Mouse (Mus musculus) yolk sac, embryonic 10.5 days (tissue): Measurements from ENCODE around the gene Yod1.
A peak's percentile ranks its signal among the peaks of the same experiment; 100 is the strongest.

Source experiments
- DNase-seq: peaks from one replicate; pipeline ENCODE4 v3.0.0-alpha.2; 2017; ENCODE audit warnings: low spot score

Gene Yod1

DNA sequence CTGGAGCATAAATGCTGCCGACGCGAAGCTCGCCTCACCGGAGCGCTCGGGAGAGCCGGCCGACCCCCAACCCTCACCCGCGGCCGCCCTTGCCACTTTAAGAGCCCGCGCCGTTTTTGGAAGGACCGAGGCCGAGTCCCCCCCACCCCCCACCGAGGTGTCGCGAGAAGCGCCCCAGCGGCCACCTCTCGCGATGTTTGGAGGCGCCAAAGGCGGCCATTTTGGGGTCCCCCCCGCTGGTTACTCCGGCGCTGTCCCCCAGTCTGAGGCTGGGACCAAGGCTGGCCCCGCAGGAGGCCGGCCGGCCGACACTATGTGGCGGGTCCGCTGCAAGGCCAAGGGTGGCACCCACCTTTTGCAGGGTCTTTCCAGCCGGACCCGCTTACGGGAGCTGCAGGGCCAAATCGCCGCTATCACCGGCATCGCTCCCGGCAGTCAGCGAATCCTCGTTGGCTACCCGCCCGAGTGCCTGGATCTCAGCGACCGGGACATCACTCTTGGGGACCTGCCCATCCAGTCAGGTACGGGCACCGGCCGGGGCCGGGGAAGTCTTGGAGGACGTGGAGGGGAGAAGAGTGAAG is at the start of gene Yod1:
Yod1 (plus strand) TSS at position 37 of the 581 bp plus-strand sequence.
- peak; percentile 90 for DNase-seq

DNA sequence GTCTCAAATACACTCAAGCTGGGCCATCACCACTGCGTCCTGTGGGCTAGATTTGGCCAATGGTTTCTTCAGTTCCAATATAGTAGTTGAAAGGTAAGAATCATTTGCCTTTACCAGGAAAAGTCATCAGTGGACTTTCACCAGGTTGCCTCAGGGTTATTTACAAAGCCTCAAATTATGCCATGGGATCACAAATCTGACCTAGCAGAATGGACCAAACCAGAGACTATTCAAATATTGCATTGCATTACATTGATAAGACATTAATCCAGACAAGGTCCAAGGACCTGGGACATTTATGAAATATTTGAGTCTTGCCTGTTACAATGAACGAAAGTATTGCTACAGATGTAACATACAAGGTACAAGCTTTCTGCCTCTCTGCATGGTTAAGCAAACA is 38.6 kb upstream of the Yod1 start:
- DNase-seq, result no peak

DNA sequence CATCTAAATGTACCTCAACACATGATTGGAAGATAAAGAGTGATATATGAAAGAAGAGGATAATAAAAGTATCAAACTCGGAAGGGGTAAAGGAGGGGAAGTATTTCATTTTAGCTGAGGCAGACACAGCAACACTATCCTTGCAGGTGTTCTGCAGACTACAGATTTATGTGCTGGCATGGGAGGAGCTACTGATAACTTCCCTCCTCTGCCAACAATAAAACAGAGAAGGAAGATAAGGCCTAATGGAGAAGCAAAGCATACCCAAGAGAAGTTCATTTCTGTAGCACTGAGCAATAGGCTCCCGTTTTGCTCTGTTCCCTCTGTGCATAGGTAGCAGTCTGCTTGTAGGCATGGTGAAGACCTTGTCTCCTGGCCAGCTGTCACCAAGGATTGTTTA is 36.1 kb upstream of the Yod1 start:
- DNase-seq, result no peak

DNA sequence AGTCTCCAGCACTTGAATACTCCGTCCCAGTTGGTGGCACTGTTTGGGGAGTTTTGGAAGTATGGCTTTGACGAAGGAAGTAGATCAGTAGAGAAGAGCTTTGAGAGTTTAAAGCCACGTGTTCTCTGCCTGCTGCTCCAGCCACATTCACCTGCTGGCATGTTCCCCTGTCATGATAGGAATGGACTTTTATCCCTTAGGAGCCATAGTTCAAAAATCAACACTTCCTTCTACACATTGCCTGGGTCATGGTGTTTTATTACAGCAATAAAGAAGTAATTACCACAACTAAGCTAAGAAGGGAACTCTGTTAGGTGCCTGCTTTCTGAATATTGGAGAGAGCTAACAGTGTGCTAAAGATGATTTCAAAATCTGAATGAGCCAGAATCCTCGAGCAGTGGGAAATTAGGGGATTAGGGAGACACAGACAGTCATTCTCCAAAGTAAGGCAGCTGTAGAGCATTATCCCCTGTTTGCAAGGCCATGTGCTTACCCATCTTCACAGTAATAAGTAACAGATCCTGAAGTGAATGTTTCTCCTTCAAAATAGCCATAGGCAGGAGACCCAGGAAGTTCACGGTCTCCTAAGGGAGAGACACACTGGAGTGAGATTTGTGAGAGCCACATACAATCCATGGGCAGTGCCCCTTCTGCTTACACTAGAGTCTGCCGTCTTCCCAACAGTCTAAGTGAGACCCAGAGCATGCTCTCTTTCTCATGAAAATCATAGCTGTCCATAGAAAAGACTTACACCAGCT is 35.3 kb upstream of the Yod1 start:
- DNase-seq, result no peak

DNA sequence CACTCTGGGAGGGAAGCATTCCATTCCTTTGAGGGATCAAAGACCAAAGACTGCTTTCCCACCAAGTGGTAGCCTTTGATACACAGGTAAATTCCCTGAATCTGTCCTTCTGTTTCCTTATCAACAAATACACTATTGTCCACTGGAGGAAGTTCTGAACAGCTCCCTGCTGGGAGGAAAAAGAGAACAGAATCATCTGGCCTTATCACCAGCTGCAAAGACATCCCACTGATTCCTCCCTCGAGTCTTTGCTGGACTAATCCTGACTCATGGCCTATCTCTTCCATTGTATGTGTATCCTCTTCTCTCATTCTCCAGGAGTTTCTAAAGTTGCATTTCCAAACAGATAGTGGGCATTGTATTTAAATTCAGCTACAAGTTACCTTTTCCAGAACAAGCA is 33.2 kb upstream of the Yod1 start:
- DNase-seq, result no peak

DNA sequence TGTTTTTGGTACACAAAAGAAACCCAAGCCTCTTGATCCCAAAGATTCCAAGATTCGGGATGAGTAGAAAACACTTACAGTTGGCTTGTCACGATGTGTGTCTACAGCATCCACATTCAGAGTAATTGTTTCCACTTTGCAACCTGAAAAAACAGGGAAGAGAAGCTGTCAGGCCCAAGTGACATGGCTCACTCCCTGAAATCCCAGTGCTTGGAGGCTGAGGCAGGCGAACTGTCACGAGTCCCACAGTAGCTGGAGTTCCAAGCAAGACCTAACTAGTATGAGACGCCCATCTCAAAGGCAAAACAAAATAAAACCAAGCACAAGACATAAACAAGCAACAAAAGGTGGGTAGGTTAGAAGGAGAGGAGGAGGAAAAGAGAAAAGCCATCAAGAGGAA is 18.5 kb upstream of the Yod1 start:
- DNase-seq, result no peak

DNA sequence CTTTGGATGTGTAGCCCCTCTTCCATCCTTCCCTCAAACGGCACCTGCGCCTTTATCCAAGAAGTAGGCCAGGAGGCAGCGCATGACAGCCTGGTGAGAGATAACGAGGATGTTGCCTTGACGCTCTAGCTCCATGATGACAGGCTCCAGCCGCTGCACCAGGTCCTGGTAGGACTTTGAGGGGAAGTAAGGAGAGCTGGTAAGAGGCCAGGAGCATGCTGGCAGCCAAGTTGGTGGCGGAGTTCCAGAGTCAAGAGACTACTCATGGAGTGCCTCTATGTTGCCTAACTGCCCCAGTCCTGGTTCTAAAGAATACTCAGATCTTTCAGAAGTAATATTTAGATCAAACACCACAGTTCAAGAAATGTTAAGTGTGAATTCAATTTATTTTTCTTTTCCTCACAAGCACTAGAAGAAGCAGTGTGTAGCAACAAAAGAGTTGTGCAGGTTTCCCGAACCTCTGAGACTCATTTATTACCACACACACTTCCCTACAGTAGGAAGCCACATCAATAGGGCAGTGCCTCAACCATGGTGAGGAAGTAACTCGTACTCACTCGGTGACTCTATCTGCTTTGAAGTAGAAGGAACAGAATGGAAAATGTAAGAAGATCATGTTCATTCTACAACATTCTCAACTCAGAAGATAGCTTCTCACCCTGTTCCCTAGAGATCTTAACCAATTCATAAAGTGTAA is 17.0 kb upstream of the Yod1 start:
- DNase-seq, result no peak

DNA sequence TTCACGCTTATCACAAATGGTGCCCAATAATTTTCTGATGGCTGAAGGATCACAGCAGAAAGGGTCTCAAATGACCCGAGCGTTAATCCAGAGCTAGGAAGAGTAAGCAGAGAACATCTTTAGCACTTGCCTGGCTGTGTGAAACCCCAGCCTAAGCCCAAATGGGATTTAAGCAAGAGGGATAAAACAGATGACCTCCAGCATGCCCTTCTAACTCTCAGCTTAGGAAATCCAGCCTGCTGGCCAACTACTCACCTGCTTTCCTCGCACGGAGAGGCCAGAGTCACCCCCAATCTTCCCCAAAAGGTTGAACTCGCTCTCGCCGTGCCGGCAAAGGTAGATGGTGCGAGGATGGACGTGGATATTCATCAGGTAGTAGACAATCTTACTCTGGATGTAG is 15.2 kb upstream of the Yod1 start:
- DNase-seq, result no peak

DNA sequence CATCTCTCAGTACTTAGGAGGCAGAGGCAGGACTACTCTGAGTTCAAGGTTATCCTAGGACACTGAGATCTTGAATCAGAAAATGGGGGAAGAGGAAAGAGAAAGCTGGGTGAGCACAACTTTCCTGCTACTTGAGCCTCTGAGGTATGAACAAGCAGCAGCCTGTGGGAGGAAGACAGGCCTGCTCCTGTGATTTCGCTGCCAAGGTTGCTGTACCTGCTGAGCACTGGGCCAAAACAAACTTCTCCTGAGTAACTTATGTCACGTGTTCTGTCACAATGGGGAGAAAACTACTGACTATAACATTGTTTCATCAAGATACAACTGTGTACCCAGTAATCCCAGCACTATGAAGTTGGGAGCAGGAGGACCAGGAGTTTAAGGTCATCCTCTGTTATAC is 13.5 kb upstream of the Yod1 start:
- no peak for DNase-seq

DNA sequence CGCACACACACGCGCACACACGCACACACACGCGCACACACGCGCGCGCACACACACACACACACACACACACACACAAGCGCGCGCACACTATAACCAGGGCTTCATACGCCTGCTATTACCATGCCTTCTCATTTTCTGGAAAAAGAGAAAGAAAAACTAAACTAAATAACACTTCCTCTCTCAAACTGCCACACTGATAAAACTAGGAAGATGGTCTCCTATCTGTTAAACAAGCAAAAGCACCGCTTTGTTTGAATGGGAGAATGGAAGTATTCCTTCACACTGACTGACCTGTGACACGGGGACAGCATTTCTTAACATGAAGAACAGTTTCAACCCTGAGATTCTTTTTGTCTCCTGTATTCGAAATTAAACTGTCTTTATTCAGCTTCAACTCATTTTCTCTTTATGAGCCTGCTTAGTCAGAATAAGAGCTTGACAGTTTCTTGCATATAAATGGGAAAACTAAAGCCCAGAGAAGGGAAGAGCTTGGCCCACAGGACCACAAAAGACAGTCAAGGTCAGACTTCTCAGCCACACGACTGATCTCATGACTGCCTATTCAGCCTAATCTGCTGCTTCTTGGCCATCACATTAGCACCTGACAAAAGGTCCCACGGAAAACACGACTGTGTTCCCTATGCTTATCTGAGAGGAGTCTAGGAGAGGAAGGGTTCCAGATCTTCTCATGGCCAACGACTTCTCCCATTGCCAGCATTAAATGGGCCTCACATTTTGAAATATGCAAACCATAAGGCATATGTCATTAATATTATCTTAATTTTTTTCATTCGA is 6.6 kb upstream of the Yod1 start:
- DNase-seq, result no peak

DNA sequence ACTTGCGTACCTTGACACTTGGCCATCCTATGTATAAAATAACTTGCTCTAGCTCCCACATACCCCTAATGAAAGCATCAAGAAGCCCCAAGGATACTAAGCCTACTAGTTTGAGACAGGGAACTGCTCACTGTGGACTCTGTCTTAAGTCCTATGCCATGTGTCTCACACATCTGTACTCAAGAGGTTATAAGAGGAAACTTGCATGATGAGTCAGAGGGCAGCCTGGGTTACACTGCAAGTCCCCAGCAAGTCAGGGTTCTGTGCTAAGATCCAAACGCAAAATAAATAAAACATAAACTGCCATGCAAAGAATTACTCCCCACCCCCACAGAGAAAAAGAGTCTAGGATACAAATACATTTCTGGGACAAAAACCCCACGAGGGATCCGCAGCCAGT is 3.1 kb upstream of the Yod1 start:
- no peak for DNase-seq

DNA sequence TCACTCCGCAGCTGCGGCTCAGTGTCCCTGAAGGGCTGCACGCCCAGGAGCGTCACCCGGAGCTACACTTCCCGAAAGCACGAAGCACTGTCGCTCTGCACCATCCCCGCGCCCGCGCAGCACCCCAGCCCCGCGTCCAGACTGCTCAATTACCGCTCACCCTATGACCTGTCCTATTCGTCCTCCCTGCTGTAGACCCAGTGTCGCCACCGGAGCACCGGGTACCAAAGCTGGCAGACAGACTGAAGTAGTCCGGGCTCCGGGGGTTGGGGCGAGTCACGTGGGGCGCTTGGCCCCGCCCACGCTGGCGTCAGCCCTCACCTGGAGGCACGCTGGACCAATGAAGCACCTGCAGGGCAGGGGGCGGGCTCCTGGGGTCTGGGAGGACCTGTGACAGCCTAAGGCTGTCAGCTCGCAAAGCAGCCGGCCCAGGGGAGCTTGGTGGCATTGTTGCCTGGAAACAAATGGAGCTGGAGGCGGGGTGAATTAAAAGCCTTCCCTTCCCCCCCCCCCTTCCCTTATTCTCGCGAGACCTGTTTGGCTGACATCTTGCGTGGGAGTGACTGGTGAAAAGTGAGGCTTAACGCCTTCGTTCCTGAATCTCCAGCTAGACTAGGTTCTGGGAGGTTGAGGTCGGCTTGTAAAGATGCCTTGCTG is 1.4 kb upstream of the Yod1 start, which contains the start of gene Gm29427:
Gm29427 (minus strand) TSS at position 239 of the 657 bp plus-strand sequence.
- DNase-seq, result peak; percentile 96

DNA sequence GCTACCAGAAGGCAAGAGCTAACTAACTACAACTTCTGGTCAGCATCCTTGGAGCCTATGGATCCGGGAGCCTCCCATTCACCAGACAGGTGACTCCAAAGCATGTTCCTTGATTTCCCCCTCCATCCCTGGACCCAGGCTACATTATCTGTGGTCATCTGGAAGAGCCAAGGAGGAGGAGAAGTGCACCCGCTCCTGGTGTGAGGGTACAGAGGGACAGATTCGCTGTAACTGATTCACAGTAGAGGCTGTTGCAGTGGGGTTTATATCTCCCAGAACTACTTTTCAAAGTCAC is 962 bp upstream of the Yod1 start:
- DNase-seq, result no peak

DNA sequence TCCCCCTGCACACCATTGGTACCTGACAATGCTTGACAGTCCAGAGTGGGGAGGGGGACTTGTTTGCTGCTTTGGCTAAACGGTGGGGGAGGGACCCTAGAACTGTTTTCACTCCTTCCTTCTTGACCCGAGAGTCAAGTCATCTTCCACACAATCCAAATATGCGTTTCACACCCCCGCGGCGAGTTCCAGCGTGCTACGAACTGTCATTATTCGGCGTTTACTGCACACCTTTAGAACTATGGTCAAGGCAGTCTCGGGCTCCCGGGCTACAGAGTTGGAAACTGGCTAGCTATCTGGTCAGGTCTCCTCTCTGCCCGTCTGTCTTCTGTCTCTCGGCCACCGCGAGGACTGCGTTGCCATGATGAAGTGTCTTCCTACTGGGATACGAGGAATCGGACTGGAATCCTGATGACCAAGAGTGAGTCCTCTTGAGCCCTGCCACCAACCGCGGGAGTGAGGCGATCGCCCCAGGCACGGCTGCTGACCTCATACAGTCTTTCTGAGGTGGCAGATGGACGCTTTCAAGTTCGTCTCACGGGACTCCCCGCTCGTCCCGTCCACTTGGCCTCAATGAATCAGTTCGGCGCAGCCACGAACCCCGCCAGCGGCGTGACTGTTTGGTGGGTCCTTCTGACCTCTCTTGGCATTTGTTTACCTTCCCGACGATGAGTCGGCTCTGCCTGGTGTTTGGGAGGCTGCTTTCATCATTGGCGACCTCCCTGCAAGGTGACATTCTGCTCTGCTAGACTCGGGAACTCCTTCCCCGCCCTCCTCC is 425 bp upstream of the Yod1 start:
- no peak for DNase-seq

DNA sequence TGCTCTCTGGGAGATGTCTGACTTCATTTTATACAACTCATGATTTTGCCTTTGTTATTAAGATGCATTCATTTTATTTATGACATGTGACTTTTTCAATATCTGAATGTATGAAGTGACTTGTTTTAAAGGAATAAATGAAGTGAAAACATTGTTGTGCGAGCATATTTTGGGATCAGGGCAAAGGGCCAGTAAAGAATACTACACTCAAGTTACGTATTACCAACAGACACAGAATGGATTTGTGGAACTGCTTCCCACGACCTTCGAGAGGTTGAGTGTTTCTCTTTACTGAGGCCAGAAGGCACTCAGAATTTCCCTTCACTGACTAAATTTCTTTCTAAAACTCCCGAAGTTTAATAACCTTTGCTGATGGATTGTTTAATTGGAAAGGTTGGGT is 7.1 kb downstream of the Yod1 start:
- DNase-seq, result no peak

DNA sequence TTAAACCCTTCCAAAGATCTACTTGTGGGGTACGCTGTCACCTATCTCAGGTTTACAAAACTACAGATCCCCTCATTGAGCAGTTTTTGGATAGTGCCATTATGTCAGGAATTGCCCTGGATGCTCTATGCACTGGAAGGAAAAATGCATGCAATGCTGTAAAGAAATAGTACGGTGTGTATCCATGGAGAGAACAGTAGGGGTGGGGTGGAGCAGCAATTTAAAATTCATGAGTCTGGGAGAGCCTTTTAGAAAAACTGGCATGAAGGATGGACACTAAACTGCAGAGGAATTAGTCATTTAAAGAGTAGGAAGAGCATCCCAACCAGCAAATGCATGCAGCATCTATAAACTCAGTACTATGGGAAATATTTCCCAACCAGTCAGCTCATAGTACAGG is 9.3 kb downstream of the Yod1 start:
- DNase-seq, result no peak

DNA sequence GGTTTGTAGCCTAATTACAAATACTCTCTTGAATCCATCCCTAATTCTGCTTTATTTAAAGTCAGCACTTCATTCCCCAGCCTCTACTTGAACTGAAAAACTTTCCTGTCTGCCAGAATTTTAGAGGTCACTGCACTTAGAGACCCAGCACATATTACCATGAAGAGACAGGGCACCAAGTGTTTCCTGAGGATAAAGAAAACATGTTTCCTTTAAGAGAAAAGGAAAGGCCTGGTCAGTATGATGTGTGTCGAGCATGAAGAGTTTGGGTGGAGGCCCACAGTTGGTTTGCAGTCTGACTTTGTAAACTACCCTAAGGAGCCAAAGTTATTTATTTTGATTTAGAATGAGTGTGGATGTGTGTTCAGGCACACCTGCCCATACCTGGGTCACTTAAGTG is 10.9 kb downstream of the Yod1 start:
- no peak for DNase-seq

DNA sequence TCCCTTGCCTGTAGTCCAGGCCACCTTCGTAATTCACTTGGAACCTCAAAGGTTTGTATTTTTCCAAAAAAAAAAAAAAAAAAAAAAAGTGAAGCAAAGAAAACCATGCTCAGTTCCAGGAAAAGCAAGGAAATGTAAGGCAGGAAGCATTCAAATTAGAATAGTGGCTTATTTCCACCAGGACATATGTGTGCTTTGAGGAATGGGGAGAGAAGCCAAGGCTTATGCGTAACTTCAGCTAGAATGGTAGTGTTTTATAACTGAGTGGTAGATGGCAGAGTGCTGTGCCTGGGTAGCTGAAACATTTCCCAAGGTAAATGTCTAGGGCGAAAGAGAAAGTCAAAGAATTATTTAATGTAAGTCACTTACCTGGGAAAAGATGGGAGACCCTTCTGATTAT is 11.6 kb downstream of the Yod1 start:
- DNase-seq, result no peak

DNA sequence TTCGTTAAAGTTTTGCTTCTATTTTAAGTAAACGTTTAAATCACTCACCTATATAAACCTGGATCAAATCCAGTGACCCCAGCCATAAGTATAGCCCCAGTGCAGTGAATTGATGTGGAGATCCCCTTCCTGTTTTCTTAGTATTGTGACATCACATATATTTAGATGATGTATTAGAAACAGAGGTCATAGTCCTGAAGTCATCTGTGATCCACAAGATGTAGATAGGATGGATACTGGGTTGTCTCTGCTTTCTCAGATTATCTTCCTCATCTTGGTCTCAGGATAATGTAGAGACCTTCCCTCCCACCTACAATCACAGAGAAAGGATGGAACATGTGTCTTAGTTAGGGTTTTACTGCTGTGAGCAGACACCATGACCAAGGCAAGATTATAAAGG is 12.0 kb downstream of the Yod1 start, which contains the start of gene Pfkfb2:
Pfkfb2 (minus strand) TSS at position 101 of the 400 bp plus-strand sequence.
- no peak for DNase-seq

DNA sequence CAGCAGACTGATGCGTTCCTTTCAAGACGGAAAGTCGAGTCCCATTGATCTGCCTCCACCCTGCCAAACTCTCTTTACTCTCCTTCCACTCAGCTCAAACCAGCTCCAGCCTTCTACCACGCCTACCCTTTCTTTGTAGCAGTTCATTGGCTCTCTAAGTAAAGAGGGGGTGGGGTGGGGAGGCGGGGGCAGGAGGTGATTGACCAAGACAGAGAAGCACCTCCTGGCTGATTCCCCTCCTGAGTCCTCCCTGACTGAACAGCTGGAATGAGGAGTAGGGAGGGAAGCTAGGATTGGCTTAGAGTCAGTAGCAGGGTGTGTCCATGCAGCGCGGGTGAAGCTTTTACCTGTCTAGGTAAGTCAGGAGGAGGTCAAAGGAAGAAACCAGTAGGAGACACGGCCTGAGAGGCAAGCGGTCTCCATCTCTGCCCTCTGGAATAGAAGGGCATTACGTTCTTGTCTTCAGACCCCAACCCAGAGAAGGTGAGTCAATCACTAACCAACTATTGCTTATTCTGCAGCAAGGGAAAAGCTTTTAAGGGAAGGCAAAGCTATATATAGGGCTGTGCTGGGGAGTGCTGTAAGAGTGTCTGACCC is 14.7 kb downstream of the Yod1 start, which contains the start of gene AA986860:
AA986860 (plus strand) TSS at position 236 of the 597 bp plus-strand sequence.
- peak; percentile 93 for DNase-seq
